Mouse (Mus musculus) stomach, embryonic 14.5 days (tissue): ENCODE results near the gene Arhgef28. TPM values are rescaled to one million over a fixed set of nuclear protein-coding genes. Genes with fewer than 3 reads are reported as not detected.

Source experiments
- ATAC-seq: fragments of 200-750 bp; cut with Nextera tagmentation; 2 replicates; pipeline ENCODE4 v1.8.0; 2017; ENCODE audit warnings: low read depth, moderate TSS enrichment; ENCODE audit not compliant: insufficient number of reproducible peaks, insufficient read depth, low FRiP score
- H3K27ac ChIP-seq: fragments of 300-500 bp; sonication (generic); 2 replicates; pipeline ENCODE4 v1.5.1; 2014; ENCODE audit warnings: mild to moderate bottlenecking, low read length, moderate library complexity, mixed read lengths
- H3K27me3 ChIP-seq: fragments of 300-500 bp; sonication (generic); 2 replicates; pipeline ENCODE4 v1.6.1; 2014; ENCODE audit warnings: low read length, control low read depth, mixed read lengths; ENCODE audit not compliant: control insufficient read depth, insufficient read depth
- H3K36me3 ChIP-seq: fragments of 300-500 bp; sonication (generic); 2 replicates; pipeline ENCODE4 v1.6.1; 2014; ENCODE audit warnings: mild to moderate bottlenecking, control low read depth, low read length, moderate library complexity, mixed read lengths; ENCODE audit not compliant: control insufficient read depth, insufficient read depth
- H3K4me1 ChIP-seq: fragments of 300-500 bp; sonication (generic); 2 replicates; pipeline ENCODE4 v1.6.1; 2014; ENCODE audit warnings: low read length, control low read depth, mixed read lengths; ENCODE audit not compliant: control insufficient read depth, insufficient read depth
- H3K4me2 ChIP-seq: fragments of 300-500 bp; sonication (generic); replicated peaks from 2 replicates; pipeline ENCODE4 v1.6.1; 2014; ENCODE audit warnings: low read depth, low read length, control low read depth
- H3K4me3 ChIP-seq: fragments of 300-500 bp; sonication (generic); 2 replicates; pipeline ENCODE4 v1.5.1; 2014; ENCODE audit warnings: low read depth, low read length, control low read depth
- H3K9ac ChIP-seq: fragments of 300-500 bp; sonication (generic); replicated peaks from 2 replicates; pipeline ENCODE4 v1.6.1; 2014; ENCODE audit warnings: low read depth, mild to moderate bottlenecking, control low read depth, low read length, moderate library complexity, mixed read lengths
- H3K9me3 ChIP-seq: fragments of 300-500 bp; sonication (generic); 2 replicates; pipeline ENCODE4 v1.6.1; 2016; ENCODE audit warnings: low read depth, low read length, control low read depth; ENCODE audit not compliant: control insufficient read depth
- WGBS: fragments of 180-500 bp; shearing (Covaris S2); extraction: QIAGEN DNeasy Blood & Tissue Kit; methylation state at CpG from one replicate; pipeline ENCODE4 v1.1.7; 2014; 5-methylcytosine and 5-hydroxymethylcytosine counted together
- polyA plus RNA-seq: library from polyadenylated mRNA; unstranded; fragments of >200 nt; fragmentation: Nextera tagmentation; extraction: Ambion mirVana; gene quantifications from 2 replicates; pipeline ENCODE4 v1.2.1, GENCODE M21; 2014

Arhgef28 gene
- polyA plus RNA-seq, 1 experiment from 2014 or later: 28.4 TPM

DNA sequence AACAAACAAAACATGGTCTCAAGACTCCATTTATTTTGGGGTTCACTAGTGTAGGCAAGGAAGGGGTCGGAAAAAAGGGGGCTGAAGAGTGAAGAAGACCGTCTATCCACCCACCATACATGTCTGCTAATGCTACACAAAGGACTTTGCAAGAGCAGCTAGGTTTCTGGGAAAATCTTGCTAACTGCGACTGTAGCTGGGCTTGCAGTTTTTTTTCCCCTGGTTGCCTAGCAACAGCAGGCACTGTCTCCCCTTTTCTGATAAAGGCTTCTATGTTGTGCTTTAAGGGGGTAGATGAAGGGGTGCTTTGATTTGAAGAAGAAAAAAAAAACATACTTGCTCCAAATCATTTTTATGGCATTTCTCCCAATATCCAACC lies 305.9 kb downstream of the Arhgef28 start:
- no peak for ATAC-seq
- H3K4me3 ChIP-seq: no peak overlapping the region
- H3K9ac ChIP-seq: no peak overlapping the region
- H3K4me2 ChIP-seq: no peak overlapping the region
- H3K4me1 ChIP-seq: no peaks in the 10 kb centered on the region
- no peaks in the 10 kb centered on the region for H3K9me3 ChIP-seq
- H3K27me3 ChIP-seq: no peaks in the 10 kb centered on the region
- H3K36me3 ChIP-seq: no peaks in the 10 kb centered on the region
- no peak overlapping the region for H3K27ac ChIP-seq
- 50% methylated on average over 3 of the region's 3 CpGs for WGBS

DNA sequence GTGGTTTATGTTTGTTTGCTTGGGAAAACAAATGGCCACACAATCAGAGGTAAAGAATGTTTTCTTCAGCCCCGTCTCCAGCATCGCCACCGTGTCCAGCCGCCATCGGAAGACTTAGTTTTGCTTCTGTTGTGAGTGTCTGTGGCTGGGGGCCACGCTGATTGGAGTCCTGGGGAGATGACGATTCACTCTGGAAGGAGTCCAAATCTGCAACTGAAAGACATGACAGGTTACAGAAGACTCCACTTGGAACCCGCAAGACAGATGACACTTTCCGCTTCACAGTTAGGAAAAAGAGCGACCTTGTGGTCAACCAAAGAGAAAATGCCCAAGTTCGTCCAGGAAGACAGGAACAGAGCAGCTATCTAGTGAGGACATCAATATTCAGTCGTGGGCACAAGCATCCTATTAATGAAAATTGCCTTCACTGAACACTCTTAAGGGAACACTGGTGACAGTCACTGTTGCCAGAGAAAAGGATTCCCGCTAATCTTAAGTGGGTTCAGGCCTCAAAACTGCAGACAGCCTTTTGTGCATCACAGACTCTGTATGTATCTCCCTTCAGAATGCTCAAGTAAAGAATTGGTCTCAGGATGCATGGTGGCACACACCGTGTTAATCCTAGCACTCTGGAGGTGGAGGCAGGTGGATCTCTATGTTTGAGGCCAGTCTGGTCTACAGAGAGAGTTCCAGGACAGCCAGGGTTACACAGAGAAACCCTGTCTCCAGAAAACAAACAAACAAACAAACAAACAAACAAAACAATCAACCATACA lies 306.4 kb downstream of the Arhgef28 start:
- no peak for ATAC-seq
- H3K27ac ChIP-seq: no peak overlapping the region
- H3K9ac ChIP-seq: no peak overlapping the region
- H3K27me3 ChIP-seq: no peaks in the 10 kb centered on the region
- WGBS: 81% methylated on average over 14 of the region's 14 CpGs
- H3K4me2 ChIP-seq: no peak overlapping the region
- no peaks in the 10 kb centered on the region for H3K36me3 ChIP-seq
- H3K4me3 ChIP-seq: no peak overlapping the region
- no peaks in the 10 kb centered on the region for H3K9me3 ChIP-seq
- H3K4me1 ChIP-seq: no peaks in the 10 kb centered on the region

DNA sequence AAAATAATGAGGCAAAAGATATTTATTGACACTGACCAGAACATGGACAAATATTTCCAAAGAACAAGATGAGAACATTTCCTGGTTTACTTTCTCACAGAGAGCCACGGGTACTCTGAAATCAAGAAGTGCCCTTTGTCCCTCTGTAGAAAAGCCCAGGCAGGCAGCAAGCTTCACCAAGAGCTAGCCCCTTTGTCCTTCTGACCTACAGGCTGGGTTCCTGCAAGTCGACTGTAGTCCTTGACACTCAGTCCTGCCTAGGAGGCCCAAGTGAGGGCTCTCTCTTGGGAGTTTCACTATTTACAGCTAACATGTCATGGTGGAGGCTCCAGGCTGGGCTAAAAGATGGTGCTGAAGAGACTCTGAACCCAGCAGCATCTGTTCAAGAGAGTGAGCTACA lies 307.6 kb downstream of the Arhgef28 start:
- H3K4me2 ChIP-seq: no peak overlapping the region
- H3K9ac ChIP-seq: no peak overlapping the region
- no peaks in the 10 kb centered on the region for H3K9me3 ChIP-seq
- ATAC-seq: no peak
- H3K4me3 ChIP-seq: no peak overlapping the region
- H3K27ac ChIP-seq: no peak overlapping the region
- no peaks in the 10 kb centered on the region for H3K36me3 ChIP-seq
- no peaks in the 10 kb centered on the region for H3K27me3 ChIP-seq
- WGBS: 47% methylated on average over 2 of the region's 2 CpGs
- H3K4me1 ChIP-seq: no peaks in the 10 kb centered on the region

DNA sequence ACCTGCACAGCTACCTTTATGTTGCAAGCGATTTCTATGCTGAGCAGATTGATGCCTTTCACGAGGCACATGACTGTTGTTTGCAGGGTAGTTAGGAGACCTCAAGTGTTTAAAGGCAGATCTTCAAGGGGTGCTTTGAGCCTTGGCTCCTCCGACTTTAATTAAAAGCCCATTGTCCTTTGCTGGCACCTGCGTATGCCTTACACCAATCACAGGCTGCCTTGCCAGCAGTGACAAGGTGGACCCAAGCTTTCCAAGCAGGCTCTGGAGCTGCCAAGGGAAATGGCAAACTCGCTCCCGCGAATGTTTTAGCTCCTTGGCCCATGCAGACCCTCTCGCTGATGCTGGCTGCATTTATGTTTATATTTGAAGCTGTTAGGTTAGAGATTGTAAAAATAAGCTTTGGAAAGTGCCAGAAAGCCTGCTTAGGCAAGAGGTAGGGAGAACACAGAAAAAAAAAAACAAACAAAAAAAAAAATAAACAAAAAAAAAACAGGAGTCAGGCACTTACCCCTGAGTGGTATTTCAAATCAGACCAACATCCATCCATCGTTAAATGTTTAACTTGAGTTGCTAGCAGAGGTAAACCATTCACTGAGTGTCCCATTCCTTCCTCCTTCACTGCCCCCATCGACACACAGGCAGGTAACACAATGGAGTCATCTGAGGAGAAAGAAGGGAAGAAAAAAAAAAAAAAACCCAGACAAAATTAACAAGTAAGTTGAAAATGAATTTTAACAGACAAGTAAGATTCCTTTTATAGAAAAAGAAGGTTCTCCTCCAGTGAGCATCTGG lies 313.0 kb downstream of the Arhgef28 start:
- Histone ChIP-seq H3K4me2 (no peak overlapping the region), H3K36me3 (no peaks in the 10 kb centered on the region), H3K4me3 (no peak overlapping the region), H3K9me3 (no peaks in the 10 kb centered on the region), H3K9ac (no peak overlapping the region), H3K27me3 (no peaks in the 10 kb centered on the region), H3K4me1 (peaks cover 3% of the 10 kb centered on the region; the same call in 1 of the 2 replicates), H3K27ac (no peak overlapping the region)
- 20% methylated on average over 10 of the region's 10 CpGs for whole genome bisulfite sequencing
- ATAC-seq: no peak

DNA sequence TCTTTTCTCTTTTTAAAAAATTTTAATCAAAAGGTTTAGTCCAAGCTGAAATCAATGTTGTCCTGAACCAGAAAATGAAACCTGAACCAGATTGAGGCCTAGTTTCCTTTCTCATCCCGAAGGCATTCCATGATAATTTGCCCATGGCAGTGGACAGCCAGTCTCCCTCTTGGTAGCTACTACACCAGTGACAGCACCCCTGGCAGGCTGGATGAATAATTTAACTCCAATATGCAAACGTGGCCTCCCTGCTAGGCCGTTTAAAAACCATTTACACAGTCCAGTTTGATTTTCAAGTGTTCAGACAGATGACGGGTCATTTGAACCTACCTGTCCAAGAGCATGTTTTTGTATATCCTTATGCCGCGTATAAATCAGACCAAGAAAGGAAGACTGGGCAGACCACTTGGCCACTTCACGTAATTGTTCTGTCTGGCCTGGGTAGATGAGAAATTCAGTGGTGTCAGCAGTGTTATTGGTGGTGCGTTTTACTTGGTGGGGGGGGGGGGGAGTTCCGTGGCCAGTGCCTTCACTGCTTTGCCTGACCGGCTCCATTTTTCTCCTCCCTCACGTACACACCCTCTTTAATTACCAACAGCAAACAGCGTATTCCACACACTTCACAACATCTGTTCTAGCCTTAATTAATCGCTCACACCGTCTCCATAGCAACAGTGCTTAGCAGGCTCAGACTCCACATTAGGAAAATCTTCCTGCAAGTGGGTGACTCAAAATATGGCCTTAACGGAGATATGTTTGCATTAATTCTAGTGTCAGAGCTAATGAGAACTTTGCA lies 314.0 kb downstream of the Arhgef28 start:
- H3K27ac ChIP-seq: no peak overlapping the region
- H3K4me1 ChIP-seq: peaks cover 3% of the 10 kb centered on the region; the same call in 1 of the 2 replicates
- no peak overlapping the region for H3K4me3 ChIP-seq
- no peaks in the 10 kb centered on the region for H3K27me3 ChIP-seq
- no peak overlapping the region for H3K4me2 ChIP-seq
- WGBS: 38% methylated on average over 15 of the region's 15 CpGs
- no peaks in the 10 kb centered on the region for H3K36me3 ChIP-seq
- H3K9ac ChIP-seq: no peak overlapping the region
- no peak; the same call in 1 of the 2 replicates for ATAC-seq
- H3K9me3 ChIP-seq: no peaks in the 10 kb centered on the region

DNA sequence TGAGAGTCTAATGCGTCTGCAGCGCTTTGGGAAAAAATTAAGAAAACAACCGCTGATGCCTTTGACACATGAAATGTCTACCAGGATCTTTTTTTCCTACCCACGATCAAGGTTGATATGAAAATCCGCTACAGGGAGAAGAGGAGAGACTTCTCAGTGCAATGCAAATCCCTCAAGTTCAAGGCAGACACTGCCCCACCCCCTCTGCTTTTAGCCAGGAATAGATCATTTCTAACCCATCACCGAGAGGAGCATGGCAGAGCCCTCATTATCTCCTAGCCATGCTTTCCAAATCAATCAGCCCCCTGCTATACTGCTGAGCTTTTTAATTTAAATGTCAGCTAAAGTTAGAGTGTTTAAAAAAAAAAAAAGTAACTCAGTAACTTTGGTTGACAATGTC lies 318.2 kb downstream of the Arhgef28 start:
- Histone ChIP-seq H3K9me3 (no peaks in the 10 kb centered on the region), H3K36me3 (no peaks in the 10 kb centered on the region), H3K9ac (no peak overlapping the region), H3K27ac (no peak overlapping the region), H3K4me3 (no peak overlapping the region), H3K4me1 (peaks cover 1% of the 10 kb centered on the region; the same call in 1 of the 2 replicates), H3K4me2 (no peak overlapping the region), H3K27me3 (no peaks in the 10 kb centered on the region)
- ATAC-seq: no peak
- 31% methylated on average over 6 of the region's 6 CpGs for WGBS

DNA sequence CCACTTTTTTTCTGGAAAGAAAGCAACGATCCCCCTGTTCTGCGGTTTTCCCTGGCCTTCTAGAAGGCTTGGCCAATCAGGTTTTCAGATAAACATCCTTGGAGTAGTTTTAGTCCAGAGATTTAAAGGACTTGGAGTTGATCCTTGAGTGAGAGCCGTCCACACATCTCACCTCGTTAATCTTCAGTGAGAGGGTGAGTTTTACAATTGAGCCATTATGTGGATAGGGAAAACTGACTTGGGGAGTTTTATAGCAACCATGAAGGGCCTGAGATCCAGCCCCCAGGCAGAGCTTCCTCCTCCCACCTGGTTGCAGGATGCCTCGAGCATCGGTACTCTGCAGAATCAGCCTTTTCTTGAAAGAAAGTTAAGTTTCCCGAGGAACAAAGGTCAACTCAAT lies 318.7 kb downstream of the Arhgef28 start:
- 36% methylated on average over 7 of the region's 7 CpGs for WGBS
- H3K36me3 ChIP-seq: no peaks in the 10 kb centered on the region
- H3K4me1 ChIP-seq: no peaks in the 10 kb centered on the region
- H3K27me3 ChIP-seq: no peaks in the 10 kb centered on the region
- no peak for ATAC-seq
- no peak overlapping the region for H3K4me2 ChIP-seq
- H3K27ac ChIP-seq: no peak overlapping the region
- H3K9me3 ChIP-seq: no peaks in the 10 kb centered on the region
- no peak overlapping the region for H3K4me3 ChIP-seq
- H3K9ac ChIP-seq: no peak overlapping the region

DNA sequence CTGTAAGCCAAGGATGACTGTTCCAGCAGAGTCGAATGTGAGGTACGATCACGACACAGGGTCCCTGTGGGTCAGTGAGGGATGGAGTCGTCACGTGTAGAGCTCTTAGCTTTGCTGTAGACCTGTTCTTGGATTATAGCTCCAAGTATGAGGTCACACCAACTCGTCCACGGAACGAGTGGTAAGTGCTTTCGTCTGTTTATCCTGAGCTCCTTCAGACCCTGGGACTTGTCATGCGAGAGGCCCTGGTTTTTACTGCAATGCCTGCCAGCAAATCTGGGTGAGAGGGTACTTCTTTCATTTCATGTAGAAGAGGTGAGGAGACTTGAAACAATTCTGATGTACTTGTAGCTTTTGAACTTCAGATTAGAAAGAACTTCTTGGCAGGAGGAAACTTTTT lies 322.6 kb downstream of the Arhgef28 start:
- no peak for ATAC-seq
- Histone ChIP-seq H3K4me1 (no peaks in the 10 kb centered on the region), H3K9me3 (no peaks in the 10 kb centered on the region), H3K9ac (no peak overlapping the region), H3K36me3 (no peaks in the 10 kb centered on the region), H3K4me2 (no peak overlapping the region), H3K4me3 (no peak overlapping the region), H3K27me3 (no peaks in the 10 kb centered on the region), H3K27ac (no peak overlapping the region)
- WGBS: 64% methylated on average over 10 of the region's 10 CpGs
